Mouse (Mus musculus): ENCODE measurements at regions not wholly inside any gene's neighbourhood (a gene's known extent, or its start where the extent isn't known, plus 50 kb on each side); places are given as distances from the start of the nearest gene placed in this dataset.

DNA sequence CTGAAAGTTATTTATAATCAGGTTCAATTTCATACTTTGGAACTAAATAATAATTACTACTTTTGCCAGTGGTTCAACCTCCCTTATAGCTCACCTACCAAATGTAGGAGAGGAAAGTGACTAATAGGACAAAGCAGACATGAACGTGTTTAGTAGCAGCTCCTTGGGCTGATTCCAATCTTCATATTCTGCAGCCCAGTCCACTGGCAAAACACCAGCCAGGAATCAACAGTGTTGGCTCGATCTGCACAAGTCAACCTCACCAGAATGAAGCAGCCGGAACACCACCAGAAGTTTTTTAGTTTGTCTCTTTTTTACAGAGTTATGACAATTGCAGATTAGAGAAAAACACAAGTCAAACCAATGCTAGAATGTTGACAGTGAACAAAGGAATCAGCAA, 717.0 kb downstream of the Pcdh17 start:
- DNase-seq (ENCODE audit: inconsistent age in 2 of 2, low spot score in 1 of 2) = no peak

DNA sequence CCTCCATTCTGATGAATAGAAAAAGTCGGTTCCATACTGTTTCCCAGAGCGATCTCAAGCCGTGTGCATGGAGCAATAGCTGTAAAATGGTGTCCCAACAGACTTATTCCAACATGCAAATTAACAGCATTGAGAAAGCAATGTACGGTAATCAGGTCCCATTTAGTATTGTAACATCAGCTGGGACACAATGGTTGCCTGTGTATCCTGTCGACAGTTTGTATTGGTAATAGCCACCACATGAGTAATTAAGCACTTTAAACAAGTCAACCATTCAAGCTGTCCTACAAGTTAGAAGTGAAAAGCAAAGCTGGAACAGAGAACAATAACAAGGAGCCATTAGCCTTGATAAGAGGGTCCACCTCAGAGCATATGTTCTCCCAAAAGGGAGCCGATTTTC, 743.4 kb downstream of the Pcdh17 start:
- DNase-seq (ENCODE audit: inconsistent age in 2 of 2, low spot score in 1 of 2) = peak in 1 of 2 experiments; percentile 0

DNA sequence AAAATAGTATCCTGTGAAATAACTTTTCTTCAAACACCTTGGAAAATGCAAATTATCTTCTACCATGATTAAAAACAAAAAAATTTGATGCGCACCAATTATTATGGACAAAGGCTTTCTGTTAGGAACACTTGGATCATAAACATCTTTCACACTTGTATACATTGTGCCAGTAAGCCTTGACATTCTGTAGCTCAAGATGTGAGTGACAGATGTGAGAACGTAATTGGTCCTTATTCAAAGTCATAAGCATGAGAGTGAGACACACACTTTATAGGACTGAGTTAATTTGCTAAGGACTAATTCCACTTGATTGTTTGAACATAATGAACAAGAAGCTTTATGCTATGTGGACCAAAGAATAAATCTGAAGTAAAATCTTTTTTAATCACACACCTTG, 760.7 kb downstream of the Pcdh17 start:
- no peak for DNase-seq (ENCODE audit: inconsistent age in 2 of 2, low spot score in 1 of 2)

DNA sequence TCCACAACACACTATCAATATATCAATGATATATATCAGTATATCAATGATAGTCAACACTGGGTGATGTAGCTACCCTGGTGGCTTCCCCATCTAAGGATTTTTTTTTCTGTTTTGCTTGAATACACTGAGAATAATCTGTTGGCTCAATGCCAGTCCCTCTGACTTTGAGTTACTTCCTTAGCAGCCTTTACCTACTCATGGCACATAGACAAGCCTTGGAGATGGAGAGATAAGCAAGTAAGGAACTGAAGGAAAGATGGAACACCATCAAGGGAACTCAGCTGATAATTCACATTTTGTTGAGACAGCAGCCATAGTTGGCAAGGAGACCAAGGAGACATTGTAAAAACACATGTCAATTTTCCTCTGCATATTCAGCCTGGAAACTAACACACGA, 765.0 kb downstream of the Pcdh17 start:
- no peak for DNase-seq (ENCODE audit: inconsistent age in 2 of 2, low spot score in 1 of 2)

DNA sequence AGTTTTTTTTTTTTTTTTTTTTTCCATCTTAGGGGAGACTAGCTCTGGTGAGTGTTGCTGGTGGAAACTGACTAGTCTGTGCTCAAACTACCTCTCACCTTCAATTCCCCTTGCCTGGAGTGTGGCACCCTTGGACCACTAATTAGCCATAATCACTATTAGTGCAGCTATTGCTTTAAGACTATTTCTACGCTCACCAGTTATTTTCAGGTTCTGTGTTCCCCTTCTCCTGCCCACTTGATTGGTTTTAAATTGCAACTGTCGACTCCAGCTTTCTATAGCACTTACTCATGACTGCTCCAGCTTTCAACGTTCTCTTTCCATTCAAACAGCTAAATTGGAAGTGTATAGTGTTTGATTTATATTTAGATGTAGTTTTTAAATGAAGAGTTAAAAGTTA, 771.7 kb downstream of the Pcdh17 start:
- DNase-seq (ENCODE audit: inconsistent age in 2 of 2, low spot score in 1 of 2) = no peak

All from adrenal gland, adult (tissue).